Mouse (Mus musculus) gastrocnemius, postnatal 10 days (tissue): ENCODE results near the gene Ralgapa2. TPM values are rescaled to one million over a fixed set of nuclear protein-coding genes. Genes with fewer than 3 reads are reported as not detected.

Source experiments
- DNase-seq: peaks from one replicate; pipeline ENCODE4 v3.0.0; 2021; ENCODE audit warnings: mixed read lengths
- total RNA-seq, 2 experiments: library from RNA; stranded (reverse); gene quantifications; 2 replicates each; pipeline ENCODE4 v1.2.3; 2021

Gene Ralgapa2
- total RNA-seq, 2 experiments from 2014 or later: 4.2 to 7.0 TPM

DNA sequence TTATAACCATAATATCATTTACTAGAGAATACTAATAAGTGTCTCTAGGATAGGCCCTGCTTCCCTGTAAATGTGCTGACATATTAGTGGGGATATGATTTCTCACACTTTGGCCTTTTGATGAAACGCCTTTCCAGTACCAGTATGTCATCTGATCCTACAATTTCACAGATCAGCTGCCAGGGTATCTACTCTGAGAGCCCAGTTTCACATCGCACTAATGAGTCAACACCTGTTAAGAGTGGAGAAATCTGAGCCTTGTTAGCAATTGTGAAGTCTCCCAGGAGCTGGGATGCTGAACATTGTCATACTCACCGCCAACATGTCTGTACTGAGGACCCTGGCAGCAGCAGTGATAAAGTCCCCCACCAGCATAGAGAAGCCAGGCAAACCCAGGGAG, 151.1 kb downstream of the Ralgapa2 start:
- no peak for DNase-seq

DNA sequence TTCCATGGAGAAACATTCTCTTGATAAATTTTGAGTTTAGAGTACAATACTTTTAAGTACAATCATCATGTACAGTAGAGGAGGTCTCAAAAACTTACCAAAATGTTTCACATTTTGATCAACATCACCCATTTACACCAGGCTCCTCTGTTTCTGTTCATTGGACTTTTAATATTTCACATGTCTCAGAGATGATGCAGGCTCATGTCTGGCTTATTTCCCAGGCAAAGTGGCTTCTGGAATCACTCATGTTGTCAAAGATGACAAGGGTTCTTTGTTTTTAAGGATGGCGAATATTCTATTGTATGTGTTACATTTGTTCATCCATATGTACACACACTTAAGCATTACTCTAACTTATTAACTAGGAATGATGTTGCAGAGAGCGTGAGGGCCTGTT, 152.5 kb downstream of the Ralgapa2 start:
- no peak for DNase-seq

DNA sequence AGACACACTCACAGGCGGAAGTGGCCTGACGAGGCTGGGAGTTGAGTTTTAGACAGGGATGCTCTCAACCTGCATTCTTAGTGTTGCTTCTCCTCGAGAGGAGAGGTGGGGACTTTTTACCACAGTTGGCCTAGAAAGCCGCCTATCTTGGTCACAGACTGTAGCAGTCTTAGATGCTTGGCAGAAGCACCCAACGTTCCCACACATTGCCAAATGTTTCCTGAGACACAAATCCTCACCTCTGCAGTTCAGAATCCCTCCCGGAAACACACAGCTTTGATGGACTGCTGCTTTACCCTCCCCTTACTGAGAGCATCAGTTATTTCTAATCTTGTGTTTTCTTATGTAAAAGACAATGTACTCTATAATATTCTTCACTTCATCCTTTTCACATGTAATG, 155.6 kb downstream of the Ralgapa2 start:
- no peak for DNase-seq

DNA sequence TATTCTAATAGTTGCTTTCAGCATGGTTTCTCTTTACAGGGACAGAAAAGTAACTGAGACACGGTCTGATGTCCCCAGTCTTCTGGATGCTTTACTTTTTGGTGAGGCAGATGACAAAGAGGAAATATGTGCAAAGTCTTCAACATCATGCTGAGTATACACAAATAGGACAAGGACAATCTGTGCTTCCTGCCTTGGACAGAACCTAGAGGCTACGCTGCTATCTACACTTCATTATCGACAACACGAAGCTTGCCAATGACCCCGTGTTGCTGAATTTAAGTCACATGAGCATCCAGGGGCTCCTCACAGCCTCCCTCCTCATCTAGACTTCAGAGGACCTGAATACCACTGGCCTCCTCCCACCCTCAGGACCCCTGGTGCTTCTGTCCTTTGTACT, 161.9 kb downstream of the Ralgapa2 start:
- DNase-seq: no peak

DNA sequence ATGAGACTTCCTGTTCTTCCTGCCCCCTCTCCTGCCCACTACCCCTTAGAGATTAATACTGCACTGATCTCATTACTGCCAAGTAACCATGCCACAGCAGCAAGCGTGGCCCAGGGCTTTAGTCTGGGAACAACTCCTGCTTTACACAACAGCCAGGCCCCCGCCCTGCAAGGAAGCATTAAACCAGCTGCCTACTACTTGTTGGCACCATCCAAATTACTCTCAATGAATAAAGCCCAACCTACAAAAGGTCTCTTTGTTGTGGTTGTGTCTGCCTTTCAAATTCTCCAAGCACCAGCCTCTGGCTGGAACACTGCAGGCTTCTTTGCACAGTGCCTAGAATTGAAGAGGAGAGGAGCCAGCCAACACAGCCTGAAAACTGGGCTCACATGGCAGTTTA, 164.2 kb downstream of the Ralgapa2 start:
- DNase-seq: no peak

DNA sequence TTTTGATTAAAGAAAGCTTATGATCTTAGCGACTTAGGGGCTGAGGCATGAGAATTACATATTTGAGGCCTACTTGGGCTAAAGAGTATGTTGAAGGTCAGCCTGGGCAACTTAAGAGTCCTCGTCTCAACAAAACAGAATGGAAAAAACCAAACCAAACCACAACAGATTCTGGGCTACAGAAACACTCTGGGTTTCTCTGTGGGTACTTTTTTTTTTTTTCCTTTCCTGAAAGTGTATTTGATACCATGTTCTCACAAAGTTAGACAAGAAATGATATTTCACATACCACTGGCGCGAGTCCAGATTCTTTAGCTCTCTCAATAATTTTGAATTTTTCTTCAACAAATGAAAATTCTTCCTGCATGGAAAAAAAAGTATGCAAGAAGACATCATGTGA, 172.1 kb downstream of the Ralgapa2 start:
- DNase-seq: no peak

DNA sequence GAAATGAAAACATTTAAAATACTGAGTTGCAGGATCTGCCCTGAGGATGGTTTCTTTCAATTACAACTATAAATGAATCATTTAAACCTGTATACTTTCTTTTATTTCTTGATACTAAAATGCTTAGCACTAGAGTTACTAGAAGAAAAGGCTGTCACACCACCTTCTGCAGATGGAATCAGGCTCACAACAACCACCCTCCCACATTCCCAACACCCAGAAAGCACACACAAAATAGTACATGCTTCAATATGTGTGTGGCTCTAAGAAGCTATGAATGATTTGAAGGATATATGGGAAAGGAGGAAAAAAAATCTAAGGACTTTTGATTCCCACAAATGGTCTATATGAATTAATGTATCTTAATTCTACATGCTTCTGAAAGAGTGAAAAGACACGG, 174.6 kb downstream of the Ralgapa2 start:
- DNase-seq: no peak

DNA sequence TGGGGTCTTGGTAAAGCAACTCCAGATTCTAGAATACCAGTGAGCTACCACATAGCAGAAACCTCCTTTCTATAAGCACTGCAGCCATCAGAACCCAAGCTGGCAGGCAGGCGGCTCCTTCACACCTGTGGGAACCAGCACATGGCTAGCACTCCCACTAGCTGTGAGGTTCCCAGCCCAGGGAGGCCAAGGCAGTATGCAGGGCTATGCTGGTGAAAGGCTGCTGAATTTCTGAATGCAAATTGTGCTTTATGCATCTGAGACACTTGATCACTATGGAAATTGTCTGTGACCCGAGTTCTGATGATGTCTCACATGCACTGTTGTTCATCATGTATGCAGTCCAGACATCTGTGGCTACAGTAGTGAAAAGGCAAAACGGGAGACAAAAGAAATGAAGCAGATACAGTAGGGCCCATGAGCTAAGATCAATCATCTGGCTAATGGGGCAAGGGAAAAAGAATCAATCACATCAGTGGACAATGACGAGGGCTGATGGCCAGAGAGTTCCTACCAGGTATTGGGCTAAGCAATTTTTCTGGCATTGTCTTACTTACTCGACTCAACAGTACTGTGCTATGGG, 180.2 kb downstream of the Ralgapa2 start:
- DNase-seq: no peak

DNA sequence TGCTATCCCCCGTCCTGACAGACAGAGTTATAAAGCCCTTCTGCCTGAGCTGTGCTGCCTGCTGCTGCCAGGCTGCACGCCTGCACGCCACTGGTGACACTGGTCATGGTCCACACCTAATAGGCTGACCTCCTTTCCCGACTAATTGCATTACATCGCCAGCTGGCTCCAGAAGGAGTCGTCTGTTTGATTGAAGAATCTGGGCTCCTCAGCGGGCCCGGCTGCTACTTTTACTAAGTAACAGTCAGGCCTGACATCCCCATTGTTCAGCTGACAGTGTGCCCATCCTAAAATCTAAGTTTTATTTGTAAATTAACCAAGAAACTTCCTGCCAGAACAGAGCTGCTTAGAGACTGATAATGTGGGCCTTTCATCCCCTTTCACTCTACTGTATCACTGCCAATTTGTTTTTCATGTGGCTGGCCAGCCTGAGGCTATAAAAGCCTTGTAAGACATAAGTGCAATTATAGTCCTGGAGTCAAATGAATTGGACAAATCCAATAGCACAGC, 181.3 kb downstream of the Ralgapa2 start:
- DNase-seq: peak; percentile 17

DNA sequence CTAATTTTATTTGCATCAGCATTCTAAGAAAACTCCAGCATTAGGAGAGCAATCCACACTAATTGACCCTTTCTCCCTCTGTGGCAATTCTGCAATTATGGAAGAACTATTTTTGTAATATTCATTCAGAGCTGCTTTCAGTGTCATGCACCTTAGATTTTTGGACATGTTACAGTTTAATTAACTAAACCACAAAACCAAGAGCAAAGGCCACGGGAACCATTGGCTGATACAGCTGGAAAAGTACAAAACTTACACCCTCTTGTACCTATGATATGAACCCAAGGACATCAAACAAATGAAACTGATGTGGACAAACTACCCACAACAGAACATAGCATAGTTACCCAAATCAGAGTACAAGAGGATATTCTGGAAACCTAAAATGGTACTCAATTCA, 182.0 kb downstream of the Ralgapa2 start:
- no peak for DNase-seq

DNA sequence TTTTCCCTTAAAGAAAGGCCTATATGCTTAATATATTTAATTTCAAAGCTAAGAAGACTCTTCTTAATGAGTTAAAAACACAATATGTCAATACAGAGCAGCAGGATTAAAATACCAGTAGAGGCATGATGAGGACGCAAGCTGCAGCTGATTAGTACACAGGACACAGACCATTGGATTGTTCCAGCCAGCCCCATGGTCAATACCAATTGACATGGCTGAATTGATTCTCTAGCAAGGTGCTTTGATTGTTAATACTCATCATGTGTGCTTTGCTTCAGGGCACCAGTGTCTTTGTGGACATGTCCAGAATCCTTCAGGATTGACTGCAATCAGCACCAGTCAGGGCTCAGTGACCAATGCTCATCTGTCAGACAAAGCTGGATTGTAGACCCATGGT, 185.5 kb downstream of the Ralgapa2 start:
- DNase-seq: no peak

DNA sequence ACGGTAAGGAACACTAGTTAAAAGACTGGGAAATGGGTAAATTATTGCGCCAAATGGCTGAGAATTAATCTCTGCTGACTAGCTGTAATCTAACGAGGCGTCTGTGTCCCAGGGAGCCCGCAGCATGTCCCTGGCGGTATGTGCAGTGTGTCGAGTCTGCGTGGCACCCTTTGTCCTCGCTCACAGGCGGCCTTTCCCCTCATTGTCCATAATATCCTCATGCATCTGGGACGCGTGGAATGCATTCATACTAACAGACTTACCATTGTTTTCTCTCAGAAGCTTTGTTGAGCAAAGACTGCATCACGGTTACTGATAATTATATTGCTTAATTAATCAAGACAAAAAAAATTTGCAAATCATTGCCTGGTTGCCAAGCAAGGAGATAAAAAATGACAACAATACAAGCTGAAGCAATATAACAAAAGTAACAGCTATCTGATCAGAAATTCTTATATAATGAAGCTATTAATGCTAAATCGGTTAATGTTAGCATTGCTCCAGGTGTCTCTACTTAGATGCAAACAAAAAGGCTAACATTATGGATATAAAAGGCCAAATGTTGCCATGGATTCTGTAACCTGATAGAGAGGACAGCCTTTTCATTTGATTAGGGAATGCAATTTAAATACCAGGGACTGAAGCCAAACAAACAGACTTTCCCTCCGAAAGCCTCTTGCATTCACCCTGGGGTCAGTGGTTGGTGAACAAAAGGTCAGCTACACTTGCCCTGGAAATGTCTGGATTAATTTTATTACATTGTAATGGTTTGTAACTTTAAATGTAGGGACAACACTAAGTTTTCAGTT, 187.0 kb downstream of the Ralgapa2 start:
- no peak for DNase-seq

DNA sequence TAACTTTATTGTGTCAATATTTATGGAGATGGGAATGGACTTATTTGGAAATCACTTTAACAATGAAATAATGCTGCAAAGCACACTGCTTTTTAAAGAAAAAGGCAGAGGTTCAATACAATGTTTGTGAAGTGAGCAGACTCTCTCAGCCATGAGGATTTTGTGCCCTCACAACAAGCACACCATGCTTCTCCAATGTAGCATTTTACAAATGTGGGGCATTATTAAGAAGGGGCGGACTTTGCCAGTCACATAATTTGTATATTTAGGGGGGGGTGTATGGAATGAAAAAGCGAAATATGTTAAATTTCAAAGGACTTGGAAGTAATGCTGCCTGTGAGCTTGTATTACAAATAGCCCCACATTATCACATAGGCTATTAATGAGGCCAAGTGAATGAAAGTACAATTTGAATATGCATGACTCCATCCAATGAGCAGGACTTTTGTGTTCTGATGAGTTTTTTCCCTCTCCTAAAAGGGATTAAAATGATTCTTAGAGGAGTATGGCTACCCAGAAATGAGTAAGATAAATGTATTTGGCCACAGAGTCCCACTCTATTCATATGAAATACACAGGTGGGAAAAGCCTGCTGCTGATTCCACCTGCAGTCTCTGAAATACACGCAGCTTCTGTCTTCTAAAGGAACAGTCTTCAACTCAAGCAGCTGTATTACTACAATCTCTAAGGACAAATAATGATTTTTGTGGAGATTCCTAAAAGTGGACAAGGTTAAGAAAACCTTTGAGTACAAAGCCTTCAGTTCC, 187.8 kb downstream of the Ralgapa2 start:
- DNase-seq: no peak

DNA sequence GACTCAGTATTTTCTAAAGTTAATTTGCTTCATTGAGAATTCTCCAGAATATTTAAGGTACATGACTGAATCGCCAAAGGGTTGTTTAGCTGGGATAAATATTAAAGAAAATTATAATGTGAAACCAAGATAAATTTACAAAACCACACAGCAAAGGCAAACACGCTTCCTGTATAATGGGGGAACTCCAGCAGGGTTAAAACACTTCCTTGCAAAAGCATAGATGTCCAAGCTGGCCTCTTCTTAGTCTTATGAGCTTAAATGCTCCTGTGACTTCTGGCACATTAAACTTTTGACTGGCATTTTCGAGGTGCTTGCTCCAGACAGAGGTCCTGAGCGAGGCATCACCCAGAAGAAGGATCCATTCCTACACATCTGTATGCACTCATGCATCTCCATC, 188.6 kb downstream of the Ralgapa2 start:
- no peak for DNase-seq

DNA sequence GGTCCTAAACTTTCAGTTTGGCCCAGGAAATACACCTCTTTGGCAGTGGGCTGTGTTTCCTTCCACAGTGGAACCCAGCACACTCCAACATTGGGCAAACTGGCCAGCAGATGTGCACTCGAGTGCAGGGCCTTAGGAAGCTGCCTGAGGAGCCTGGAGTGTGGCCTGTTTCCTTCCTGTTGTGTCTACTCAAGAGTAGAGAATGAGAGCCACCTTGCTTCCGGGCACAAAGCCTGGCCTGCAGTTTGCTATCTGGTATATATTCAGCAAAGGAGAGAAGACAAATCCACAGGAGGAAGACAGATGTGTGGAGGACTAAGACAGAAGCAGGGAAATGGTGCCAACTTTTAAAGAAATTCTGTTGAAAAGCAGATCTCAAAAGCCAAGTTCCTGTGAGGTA, 189.4 kb downstream of the Ralgapa2 start:
- DNase-seq: no peak

DNA sequence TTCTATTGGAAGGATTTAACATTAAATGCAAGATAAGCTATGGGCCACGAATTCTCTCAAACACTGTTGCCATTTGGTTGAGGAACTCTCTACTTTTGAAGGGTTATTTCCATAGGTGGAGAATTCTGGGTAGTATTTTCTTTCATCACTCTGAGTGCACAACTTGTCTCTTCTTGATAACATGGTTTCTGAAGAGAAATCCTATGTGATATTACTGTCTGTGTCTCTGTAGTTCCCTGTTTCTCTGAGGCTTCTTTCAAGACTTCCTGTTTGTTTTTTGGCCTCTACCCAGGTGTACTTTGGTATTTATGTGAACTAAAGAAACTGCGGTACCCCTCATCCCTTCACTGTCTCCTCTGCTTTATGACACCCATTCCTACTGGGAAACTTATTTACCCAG, 190.1 kb downstream of the Ralgapa2 start:
- DNase-seq: no peak

DNA sequence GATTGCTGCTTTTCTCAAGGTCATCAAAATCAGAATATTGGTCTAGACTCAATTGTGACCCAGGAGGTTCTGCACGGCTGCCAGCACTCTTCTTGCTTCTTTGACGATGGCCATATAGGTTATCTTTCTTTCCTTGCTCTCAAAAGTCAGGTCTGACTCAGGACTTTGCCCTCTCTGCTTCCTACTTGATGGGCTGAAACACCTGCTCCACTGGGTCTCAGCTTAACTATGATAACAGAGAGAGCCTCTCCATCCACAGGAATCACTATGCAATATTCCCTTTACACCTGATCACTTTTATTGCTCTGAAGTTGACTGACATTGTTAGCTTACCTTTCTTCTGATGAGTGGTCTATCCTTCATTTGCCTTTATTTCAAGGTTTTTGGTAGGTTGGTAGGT, 191.5 kb downstream of the Ralgapa2 start:
- no peak for DNase-seq

DNA sequence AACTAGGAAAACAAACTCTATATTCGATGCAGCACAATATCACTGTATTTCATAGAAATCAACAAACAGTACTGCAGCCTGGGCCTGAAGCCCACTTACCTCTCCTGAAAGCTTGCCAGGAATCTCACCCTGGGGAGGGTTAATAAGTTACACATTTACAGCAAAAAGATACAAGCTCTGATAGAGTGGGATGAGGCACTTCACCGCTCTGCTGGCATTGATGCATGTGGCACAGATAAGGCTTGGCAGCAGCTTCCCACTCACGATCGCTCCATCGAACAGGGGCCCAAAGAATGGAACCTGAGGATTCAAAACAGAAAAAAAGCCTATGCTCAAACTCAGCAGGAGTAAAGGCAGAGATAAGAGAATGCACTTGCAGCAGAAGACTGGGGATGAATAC, 197.4 kb downstream of the Ralgapa2 start:
- no peak for DNase-seq

DNA sequence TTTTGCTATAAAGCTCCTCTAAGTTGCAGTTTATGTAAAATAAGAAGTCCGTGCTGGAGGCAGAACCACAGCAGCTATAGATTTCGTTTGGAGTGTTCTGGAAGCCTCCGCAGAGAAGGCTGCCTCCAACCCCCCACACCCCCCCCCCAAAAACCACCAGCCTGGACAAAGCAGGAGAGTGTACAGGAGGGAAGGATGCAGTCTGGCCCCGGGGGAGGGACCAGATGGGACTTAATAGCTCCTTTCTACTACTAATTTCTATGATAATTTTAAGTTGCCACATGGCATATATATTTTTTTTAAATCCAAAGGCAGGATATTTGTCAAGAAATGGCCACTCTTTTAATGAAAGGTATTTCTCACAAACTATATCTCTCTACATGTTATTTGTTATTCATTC, 198.3 kb downstream of the Ralgapa2 start:
- DNase-seq: no peak

DNA sequence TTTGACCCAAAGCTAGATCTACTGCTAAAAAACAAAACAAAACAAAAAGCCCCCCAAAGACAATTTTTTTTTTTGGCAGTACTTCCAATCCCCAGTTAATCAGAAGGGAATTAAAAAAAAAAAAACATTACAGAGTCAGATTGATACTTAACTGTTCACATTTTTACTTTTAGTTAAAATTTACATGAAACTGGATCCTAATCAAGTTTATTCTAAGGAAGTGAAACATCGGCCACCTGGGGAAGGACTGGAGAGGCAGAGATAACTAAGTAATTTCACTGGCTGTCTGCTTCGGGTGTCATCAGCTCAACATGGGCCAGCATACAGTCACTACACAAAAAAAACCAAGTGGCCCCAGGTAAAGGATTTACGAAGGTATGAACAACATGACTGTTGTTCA, 201.4 kb downstream of the Ralgapa2 start:
- DNase-seq: no peak

DNA sequence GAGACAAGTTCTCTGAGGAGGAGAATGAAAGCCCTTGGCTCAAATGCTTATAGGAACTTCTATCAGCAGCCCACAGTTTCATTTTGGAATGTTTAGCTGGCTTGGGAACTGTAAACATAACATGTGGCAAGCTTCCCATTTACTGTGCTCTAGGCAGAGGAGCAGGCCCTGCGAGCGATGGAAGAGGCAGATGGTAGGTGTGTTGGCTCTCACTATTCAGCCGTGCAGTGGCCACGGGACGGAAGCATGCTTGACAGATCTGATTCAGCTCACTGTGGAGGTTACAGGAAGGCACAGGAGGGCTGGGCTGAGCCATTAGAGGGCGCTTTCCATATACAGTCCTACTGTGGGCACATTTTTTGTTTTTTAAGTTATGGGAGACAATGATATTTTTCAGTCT, 201.9 kb downstream of the Ralgapa2 start:
- no peak for DNase-seq

DNA sequence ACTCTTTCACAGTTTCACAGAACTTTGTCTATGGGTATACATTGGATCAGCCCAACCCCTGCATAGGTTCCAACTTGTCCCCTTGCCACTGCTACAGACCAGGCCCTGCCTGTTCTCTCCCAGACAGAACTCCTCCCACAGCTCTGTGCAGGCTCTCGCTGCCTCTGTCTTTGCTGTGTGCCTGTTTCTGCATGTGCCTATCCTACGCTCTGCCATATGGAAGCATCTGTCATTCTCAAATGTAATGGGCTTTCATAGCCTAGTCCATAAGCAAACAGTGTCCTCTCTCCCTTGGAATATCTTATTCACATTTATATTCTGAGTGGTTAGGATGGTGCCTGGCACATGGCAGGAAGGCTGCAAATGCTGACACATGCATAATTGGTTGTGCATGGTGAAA, 202.7 kb downstream of the Ralgapa2 start:
- DNase-seq: no peak

DNA sequence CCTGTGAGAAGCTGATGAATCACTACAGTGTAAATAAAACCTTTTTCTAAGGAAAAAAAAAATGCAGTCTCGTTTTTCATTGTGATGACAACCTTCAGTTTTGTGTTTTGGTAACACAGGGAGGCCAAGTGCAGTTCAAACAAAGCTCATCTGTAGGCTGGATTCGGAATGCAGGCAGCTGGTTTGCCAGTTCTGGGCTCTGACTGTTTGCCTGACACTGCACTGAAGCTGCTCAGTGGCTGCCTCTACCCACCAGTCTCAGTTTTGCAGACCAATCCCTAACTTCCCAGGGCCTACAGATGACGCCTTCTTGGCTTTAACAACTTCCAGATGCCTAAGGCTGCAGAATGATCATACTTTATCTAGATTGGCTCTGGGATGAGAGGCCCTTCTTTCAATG, 205.1 kb downstream of the Ralgapa2 start:
- DNase-seq: no peak
